Mouse (Mus musculus): ENCODE results near the gene Tbc1d10c.

Gene Tbc1d10c

GRCm38 (mm10) chr19:4156771-4157170 lies 34.3 kb downstream of the Tbc1d10c start:
- no peak for DNase-seq

- no peak for DNase-seq
Observed at GRCm38 (mm10) chr19:4156073-4156579, 35.0 kb downstream of the Tbc1d10c start.

GRCm38 (mm10) chr19:4155223-4156072 lies 35.6 kb downstream of the Tbc1d10c start:
- DNase-seq: no peak

GRCm38 (mm10) chr19:4154437-4155222 lies 36.5 kb downstream of the Tbc1d10c start:
- DNase-seq: peak; percentile 51

GRCm38 (mm10) chr19:4153232-4153654 lies 37.8 kb downstream of the Tbc1d10c start, which contains the start of gene Ptprcap:
Gene Ptprcap, plus strand, starts transcription at chr19:4153604.
- no peak for DNase-seq

- no peak for DNase-seq
Observed at GRCm38 (mm10) chr19:4152445-4153231, 38.4 kb downstream of the Tbc1d10c start.

GRCm38 (mm10) chr19:4151898-4152297 lies 39.2 kb downstream of the Tbc1d10c start:
- DNase-seq: no peak

GRCm38 (mm10) chr19:4151488-4151860 lies 39.6 kb downstream of the Tbc1d10c start:
- no peak for DNase-seq

- DNase-seq: no peak
Observed at GRCm38 (mm10) chr19:4150567-4151487, 40.3 kb downstream of the Tbc1d10c start.

- no peak for DNase-seq
Observed at GRCm38 (mm10) chr19:4149764-4150461, 41.2 kb downstream of the Tbc1d10c start.

GRCm38 (mm10) chr19:4149283-4149682 lies 41.8 kb downstream of the Tbc1d10c start:
- DNase-seq: no peak

GRCm38 (mm10) chr19:4148819-4149218 lies 42.3 kb downstream of the Tbc1d10c start:
- DNase-seq: no peak

GRCm38 (mm10) chr19:4148491-4148806 lies 42.6 kb downstream of the Tbc1d10c start, which contains the start of gene Coro1b:
Gene Coro1b, plus strand, starts transcription at chr19:4148619.
- DNase-seq: peak; percentile 98

- DNase-seq: no peak
Observed at GRCm38 (mm10) chr19:4147782-4148490, 43.1 kb downstream of the Tbc1d10c start.

GRCm38 (mm10) chr19:4147022-4147405 lies 44.1 kb downstream of the Tbc1d10c start:
- peak; percentile 50 for DNase-seq

GRCm38 (mm10) chr19:4146366-4147021 lies 44.6 kb downstream of the Tbc1d10c start:
- DNase-seq: no peak

- DNase-seq: no peak
Observed at GRCm38 (mm10) chr19:4145936-4146335, 45.1 kb downstream of the Tbc1d10c start.

- peak; percentile 54 for DNase-seq
Observed at GRCm38 (mm10) chr19:4144550-4145498, 46.3 kb downstream of the Tbc1d10c start.
